Mouse (Mus musculus) embryo, embryonic 11.5 days (tissue): ENCODE measurements around the gene Fhit.

Source experiments
- DNase-seq: peaks from one replicate; pipeline ENCODE4 v3.0.0-alpha.2; 2012; ENCODE audit warnings: low read depth, low spot score

Fhit gene

DNA sequence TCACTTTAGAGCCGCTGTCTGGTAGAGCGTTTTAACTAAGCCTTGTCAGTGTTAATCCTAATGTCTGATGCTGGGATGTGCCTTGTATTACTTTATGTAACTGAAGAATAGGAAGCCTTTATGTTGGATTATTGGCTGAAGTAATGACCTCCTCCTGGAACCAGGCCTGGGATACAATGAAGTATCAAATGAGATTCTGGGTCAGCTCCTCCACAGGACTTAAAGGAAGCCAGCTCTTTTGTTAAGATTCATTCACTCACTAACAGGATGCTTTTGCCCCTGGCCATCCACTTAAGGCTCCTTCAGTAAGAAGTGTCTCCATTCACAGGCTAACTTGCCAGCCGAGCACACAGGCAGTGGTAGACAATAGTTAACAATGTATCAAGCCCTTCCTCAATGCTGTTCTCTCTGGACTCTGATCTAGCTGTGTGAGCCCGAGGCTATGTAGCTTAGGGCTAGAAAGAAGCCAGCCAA lies 1466.6 kb downstream of the Fhit start:
- no peak for DNase-seq

DNA sequence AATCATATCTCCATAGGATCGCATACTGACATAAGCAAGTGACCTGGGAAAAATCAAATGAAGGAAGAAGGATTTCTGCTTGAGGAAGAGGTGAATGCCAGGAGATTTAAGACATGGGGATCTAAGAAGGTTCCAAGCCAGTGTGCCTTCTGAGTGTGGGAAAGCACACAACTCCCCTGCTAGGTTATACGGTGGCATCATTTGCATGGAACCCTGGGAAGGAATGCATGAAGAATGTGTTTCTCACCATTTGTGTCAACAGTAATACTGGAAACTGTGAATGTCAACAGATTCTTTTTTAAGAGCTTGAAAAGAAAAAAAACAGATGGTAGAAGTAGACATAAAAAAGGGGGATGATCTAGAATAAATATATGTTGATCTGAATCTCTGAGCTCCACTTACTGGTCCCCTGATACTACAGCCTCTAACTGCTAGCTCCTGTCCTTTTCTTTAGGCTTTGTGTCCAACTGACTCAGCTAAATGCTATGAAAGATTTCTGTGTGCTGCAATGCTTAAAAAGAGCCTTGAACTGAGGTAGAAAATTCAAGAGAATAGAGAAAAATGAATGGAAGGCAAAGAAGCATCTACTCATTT lies 1473.1 kb downstream of the Fhit start:
- no peak for DNase-seq

DNA sequence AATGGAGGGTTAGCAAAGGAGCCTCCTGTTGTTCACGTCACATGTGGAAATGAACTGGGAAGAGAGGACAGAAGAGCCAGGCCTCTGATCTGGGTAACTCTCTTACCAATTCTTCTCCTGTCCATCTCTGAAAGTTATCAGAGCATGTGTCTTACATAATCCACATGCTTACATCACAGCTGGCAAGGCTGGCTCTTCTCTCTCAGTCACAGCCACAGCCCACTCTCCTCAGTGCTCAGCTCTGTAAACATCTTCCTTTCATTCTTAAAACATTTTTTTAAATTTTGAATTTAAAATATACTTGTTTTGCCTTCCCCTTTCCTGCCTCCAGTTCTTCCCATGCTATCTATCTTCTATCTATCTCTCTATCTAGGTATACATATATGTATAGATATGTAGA lies 1477.5 kb downstream of the Fhit start:
- no peak for DNase-seq

DNA sequence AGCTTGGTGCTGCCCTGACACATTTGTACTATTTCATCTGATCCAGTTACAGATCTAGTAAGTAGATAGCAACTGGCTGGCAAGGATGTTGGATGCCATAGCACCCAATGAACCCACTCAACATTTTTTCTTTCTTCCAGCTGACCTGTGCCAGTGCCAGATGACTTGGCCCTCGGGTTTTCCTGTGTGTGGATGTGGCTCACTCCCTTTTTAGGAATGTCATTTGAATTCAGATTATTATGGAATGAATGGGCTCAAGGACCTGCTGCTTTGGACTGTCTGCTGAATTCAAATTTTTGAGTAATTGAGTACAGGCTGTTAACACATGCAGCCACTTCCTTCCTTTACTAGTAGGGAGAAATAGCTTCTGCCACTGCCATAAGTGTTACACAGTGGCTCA lies 1489.1 kb downstream of the Fhit start:
- no peak for DNase-seq

DNA sequence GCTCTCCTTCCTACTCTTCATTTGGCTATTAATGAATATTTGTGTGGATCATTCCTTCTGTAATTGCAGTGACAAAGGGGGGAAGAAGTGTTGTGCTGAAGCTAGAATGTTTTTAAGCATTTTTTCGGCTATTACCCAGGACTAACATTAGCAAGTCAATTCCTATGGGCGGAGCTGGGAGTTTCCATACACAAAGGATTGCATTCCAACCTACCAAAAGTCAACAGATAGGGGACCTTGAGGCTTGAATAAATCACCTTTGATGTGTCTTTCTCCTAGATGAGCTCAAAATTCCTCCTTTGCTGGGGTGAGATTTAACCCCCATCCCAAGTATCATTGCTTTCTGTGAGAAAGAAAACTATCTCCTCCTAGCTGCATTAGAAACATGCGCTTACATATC lies 1490.1 kb downstream of the Fhit start:
- no peak for DNase-seq

DNA sequence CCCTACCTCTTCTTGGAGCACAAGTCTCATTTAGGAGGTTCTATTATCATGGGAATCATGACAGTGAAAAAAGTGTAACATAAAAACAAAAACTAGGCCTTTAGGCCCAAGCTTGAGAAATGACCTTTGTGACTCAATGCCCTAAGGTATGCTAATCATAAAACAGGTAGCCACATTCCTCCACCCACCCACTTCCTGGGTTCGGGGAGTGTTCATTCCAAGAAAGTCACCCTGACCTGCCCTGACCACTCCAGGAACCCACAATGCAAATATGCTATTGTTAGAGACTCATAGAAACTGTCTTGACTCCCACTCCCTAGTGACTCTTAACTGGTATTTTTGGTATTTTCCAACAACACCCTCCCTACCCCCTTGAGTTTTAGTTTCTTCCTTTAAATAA lies 1492.1 kb downstream of the Fhit start:
- DNase-seq = no peak

DNA sequence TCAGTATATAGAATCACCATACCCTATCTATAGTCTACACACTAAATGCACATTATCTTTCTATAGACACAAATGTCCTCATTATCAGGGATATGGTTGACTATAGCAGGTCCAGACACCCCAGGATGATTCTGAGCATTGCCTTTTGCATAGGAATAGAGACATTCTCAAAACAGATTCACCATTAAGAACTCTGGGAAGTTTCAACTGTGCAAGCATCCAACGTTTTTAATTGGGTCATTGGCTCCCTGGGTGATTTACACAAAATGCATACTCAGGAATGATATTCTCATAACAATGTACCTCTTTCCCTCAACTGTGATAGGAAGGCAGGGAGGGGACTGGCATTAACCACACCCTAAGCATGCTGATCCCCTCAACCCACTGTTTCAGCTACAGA lies 1503.4 kb downstream of the Fhit start:
- DNase-seq = no peak

DNA sequence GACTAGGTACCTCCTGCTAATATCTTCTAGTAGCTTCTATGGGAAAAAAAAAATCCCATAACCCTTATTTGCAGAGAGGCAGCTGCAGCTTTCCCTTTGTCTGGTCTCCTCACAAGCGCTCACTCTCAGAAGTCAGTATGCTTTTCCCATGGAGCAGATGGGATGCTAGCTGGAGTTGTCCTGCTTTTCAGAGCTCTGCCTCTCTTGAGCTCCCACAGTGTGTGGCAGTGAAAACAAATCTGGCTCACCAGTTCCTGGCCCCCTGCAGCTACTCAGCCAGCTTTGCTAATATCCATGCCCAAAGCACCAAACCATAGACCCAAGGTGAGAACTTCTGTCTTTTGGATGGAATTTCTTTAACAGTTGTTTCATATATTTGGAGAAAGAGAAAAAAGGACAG lies 1510.4 kb downstream of the Fhit start:
- DNase-seq = no peak

DNA sequence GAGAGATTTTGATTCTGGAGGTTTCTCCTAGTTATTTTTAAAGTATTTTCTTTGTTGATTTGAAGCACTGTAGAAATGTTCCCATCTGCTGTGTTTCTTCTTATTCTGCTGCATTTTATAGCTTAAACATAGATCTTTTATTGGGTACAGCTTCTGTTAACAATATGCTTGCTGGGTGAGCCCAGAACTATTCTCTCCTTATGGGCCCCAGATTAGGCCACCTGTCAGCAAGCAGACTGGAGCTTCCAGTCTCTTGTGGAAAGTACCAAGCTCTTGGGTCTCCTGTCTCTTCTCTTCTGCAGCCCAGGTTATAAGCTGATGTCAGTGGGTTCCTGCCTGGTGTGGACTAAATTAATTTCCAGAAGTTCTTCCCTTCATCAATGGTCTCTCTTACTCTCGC lies 1513.4 kb downstream of the Fhit start:
- no peak for DNase-seq

DNA sequence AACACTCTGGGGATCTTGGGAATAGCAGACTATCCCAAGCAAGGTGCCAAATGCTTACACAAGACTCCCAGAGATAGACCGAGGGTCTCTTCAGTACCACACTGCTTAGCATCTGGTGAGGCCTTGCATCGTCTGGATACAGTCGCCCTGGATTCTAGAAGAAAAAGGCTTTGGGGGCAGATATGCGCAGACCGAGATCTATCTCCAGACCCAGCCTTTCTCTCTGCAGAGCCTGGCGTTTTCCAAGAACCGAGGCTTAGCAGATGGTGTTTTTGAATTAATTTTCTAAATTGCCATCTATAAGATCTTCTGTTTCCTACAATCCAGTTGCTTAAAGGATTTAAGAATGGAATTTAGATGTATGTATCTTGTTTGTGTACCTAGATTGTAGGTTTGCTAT lies 1515.6 kb downstream of the Fhit start:
- DNase-seq = no peak

DNA sequence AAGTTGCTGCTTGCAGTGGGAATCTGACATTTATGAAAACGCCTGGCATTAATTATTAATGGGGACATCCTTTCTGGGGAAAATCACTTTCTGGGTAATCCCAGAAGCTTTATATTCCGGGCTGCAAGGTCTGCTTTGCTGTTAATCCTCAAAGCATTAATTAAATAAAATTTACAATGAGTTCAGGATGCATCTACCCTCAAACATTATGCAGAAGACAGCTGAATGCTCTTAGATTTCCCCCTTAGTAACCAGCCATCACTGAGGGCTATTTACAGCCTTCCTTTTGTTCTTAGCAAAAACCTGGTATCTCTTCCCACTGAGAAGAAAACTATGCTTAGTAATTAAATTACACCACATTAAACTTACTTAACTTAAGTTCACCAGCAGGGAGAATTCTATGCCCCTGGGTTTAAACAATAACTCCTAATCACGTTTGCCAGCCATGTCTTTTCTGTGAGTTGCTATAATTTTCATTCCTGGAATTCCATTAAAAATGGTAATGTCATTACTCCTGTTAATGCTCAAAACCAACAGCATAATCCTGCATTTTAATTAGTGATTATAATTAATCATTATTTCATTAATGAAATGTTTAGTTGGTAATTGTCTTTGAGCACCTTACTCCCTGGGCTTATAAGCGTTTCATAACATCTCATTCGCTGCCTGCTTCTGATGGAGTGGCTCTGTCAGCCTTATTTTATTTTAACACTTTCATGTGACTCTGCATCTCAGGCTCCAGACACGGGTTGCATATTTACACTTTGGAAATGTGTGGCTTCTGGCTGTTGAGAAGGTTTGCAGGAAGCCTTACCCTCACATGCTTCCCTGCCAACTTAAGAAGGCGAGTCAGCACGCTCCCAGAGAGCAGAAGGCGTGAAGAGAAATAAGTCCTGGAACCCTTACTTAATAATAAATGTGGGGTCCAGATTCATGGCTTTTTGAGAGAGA lies 1517.3 kb downstream of the Fhit start:
- no peak for DNase-seq

DNA sequence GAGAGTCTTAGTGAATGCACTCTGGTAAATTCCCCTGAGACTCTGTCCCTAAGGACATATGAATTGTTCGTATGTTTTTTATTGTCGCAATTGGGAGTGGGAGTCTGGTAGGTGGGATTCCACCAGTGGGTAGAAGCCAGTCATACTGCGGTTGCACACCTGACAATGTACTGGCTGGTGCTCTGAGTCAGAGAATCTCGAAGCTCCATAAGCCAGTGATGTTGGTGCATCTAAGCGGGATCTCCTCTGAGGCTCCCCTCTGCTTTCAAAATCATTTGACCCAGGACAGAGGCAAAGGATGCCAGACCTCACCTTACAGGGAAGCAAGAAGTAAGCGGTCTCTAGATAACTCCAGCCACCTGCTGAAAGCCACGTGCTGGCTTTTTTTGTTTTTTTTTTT lies 1518.1 kb downstream of the Fhit start:
- no peak for DNase-seq

DNA sequence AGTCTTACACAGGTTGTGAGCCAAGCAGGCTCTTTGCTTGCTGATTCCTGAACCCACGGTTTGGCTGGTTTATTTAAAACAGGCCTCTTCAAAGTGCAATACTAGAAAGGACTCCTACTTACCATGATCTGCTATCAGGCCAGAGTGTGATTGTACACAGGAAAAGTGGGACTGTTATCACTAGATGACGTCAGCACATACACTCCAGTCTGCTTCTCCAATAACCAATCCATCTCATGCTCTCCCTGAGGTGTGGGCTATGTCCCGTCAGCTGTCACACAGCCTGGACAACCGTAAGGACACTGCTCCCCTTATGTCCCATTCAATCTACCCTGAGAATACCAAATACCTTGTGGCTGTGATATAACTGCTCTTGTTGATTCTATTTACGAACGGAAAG lies 1519.2 kb downstream of the Fhit start:
- no peak for DNase-seq

DNA sequence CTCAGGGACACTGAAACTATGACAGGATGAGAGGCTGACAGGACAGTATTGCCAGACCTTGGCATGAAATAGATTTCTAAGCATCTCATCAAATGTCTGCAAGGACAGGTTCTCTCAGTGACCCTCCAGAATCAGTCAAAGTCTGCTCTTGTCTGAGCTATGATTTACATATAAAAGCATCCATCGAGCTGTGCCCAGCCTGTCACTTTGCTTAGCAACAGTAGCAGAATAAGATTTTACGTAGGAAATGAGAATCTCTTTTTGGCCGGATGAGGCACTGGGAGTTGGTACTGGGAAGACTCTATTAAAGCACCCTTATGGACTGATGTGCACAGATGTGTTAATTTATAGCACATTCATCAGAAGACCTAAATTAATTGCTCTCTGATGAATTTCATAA lies 1519.8 kb downstream of the Fhit start:
- DNase-seq = no peak

DNA sequence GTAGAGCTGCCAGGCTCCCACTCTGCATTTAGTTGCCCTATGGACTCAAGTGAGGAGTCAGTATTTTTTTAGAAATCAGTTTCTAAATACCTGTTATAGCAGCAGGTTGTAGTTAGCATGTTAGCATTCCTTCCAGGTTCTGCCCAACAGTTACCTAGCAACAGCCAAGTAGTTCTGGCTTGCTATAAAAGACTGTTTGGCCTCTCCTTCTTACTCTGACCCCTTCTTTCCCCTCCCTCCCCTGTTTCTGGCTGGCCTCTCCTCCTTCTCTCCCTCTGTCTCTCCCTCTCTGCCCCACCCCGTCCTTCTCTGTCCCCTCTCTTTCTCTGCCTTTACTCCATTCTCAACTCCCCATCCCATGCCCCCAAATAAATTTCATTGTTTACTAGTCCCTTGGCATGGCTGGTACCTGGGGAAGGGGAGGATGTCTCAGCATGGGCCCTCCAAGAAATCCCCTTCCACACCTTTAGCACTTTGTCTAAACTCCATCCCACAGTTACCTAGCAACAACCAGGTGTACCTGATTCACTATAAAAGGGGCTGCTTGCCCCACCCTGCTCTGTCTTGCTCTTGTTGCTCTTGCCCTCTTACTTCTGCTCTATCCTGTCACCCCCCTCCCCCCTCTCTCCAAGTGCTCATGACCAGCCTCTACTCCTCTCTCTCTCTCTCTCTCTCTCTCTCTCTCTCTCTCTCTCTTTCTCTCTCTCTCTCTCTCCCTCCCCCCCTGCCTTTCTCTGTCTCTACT lies 1527.4 kb downstream of the Fhit start:
- no peak for DNase-seq

DNA sequence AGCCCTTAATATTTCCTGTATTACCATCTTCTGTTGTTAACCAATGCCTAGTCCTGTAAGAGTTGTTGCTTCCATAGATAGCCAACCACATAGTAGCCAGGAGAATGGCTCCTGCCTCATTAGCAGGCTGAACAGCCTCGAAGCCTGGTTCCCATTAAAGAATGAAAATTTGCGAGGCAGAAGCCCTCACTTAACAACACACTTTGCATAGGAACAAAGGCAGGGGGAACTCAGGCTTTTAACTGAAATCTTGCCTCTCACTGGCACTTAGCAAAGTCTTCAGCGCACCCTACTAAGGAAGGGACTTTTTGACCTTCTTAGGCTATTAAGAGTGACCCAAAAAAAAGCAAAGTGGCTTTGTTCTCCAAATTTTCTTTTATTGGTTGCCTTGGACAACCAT lies 1529.3 kb downstream of the Fhit start:
- no peak for DNase-seq

DNA sequence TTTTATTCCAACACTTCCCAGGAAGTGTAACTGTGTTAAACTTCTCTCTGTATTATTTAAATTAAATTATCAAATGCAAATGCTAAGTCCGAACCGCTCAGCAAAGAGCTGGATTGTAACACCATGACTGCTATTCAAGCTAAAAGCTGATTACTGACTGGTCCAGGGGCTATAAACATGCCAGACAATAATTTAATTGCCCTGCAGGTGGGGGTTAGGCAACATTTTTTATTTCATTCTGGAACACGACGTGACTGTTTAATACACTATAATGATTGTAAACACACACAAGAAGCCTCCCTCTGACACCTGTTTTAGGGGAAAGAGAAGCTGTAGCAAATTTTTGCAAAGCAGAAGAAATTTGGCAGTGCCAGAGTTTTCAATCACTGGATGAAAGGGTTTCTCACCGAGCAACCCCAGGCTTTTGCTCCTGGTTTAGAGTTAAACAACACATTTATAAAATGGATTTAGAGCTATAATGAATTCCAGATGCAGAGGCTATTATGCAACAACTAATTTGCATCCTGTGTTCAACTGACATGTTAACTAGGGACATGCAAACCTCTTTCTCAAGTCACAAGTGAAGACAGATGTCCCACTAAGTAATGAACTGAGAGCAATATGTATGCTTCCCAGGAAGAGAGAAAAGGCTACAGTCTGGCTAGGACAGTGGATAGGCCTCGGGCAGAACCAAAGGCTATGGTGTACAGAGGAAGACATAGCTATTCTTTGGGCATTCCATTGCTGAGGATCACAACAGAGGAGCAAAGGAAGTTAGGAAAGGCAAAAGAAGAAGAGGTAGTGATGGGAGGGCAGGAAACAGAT lies 1538.4 kb downstream of the Fhit start:
- no peak for DNase-seq

DNA sequence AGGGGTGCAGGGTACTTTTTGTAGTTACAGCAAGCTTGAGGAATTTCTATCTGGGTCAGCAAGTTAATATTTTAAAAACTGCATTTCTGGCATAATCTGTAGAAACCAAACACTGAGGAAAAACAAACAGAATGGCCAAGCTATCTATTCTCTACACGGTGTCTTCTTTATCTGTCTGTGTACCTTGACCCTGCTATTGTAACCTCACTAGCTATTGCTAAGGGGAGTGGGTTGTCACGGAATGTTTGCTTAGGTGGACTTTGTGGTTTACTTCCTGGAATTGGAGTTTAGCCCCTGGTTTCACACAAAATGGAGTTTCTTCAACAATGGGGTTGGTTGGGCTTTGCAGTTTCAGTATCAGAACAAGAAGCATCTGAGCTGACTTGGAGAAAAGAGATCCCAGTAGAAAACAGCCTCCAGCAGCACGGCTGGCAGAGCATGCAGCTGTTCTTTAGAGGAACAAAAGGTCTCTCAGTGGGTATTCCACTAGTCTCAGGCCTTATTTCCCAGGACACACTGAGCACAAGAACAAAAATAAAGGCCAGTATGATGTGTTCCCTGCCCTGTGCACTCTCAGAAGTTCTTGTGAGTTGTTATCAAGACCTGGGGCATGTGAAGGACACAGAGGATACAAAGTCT lies 1540.8 kb downstream of the Fhit start:
- DNase-seq = no peak

DNA sequence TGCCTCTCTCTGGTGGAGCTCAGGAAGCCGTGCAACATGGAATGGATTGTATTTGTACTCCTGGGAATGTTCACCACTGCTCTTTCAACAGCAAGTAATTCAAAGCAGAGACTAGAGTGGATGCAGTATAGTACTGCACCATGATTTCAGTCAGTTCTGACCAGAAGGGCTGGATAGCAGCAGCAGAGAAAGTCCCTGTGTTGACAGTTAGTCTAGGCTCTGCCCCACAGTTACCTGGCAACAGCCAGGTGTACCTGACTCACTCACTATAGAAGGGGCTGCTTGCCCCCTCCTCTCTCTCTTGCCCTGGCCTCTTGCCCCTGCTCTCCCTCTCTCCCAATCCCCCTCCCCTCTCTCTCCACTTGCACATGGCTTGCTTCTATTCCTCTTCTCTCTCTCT lies 1542.0 kb downstream of the Fhit start:
- no peak for DNase-seq

DNA sequence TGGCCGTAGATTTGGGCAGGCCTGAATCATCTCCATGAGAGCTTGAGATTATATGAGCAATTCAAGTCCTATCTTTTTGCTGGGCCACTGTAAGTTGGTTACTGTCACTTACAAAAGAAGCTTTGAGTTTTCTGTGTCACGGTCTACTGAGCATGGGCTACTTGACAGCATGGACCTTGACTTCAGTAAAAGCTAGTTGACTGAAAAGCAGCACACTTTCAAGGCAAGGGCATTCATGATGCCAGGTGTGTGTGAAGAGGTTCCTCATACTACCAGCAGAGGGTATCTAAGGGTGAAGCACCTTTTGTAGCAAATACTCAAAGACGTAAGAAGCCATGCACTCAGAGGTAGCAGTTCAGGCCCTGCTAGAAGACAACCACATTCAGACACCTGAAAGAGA lies 1548.7 kb downstream of the Fhit start:
- DNase-seq = no peak

DNA sequence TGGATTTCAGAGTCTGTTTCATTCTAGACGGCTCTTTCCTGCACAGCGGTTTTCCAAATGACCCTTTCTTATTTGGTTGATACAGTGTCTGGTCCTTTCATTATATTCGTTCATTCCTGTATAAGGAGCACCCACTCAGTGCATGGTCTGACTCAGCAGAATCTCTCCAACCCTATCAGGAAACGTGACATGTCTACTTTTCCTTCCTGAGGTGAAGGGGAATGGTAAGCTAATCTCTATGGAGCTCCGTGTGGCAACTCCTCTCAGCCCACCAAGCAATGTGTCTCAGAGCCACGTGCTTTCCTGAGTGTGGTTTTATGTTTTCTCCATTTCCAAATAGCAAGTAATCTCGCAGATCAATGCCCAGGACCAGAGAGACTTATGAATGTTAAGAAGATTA lies 1552.7 kb downstream of the Fhit start:
- no peak for DNase-seq
